Mouse (Mus musculus) retina, embryonic 14.5 days (tissue): ENCODE measurements around the gene Basp1.
"Not testable (repeated sequence)": the region's sequence is repeated elsewhere in the genome, so short reads cannot be mapped to it uniquely, and the experiment has no call there.

Experiments
- DNase-seq: peaks from one replicate; pipeline ENCODE4 v3.0.0-alpha.2; 2015; ENCODE audit warnings: low spot score

The Basp1 gene

DNA sequence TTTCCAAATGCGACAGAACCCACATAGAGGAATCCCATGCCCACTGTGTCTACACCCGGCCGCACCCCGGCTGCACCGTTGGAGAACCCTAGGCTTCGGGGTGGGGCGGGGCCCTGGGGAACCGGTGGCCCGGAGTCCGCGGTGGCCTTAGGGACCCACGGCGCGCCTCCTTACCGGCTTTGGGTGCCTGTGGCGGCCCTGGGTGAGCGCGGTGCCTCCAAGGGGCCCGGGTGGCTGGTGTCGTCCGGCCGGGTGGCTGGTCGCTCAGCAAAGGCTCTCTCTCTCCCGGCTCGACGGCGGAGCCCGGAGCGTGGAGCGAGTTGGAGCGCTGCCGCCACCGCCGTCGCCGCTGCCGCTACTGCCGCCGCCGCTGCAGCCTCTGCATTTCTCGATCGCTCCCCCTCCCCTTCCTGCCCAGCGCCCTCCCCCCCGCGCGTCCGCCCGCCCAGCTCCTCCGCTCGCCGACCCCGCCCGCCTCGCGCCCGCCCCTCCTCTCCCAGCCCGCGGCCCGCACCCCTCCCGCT lies at the start of gene Basp1:
Gene Basp1, minus strand, starts transcription at position 387 of the 524 bp plus-strand sequence.
- peak; percentile 88 for DNase-seq

DNA sequence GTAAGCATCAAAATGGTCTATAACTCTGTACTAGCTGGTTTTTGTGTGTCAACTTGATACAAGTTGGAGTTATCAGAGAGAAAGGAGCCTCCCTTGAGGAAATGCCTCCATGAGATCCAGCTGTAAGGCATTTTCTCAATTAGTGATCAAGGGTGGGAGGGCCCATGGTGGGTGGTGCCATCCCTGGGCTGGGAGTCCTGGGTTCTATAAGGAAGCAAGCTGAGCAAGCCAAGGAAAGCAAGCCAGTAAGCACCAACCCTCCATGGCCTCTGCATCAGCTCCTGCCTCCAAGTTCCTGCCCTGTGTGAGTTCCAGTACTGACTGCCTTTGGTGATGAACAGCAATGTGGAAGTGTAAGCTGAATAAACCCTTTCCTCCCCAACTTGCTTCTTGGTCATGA lies 49.5 kb upstream of the Basp1 start:
- not testable (repeated sequence) for DNase-seq

DNA sequence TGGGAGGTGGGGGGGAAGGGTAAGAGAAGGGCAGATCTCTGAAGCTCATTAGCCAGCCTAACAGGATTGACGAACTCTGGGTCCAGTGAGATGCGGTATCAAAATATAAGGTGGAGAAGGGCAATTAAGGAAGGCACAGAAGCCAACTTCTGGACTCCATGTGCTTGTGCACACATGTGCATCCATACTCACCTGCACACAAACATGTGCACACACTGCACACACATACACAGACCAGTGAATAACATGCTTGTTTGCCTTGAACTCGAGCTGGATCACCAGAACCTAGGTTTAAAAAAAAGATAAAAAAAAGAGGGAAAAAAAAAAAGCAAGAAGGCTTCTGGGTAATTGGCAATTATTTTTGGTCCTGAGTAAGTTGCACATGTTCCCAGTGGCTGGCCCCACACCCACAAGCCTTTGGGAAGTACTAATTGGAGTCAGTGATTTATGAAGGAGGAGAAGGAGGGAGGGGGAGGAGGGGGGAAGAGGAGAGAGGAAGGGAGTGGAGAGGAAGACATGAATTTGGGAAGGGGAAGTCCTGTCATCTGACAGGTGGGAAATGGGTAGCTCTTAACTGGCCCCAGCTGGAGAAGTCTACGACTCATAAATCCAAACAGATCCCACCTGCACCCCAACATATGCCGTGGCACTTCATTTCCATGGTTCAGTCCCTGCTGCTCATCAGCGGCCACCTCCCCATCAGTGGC lies 48.6 kb upstream of the Basp1 start:
- DNase-seq: no peak

DNA sequence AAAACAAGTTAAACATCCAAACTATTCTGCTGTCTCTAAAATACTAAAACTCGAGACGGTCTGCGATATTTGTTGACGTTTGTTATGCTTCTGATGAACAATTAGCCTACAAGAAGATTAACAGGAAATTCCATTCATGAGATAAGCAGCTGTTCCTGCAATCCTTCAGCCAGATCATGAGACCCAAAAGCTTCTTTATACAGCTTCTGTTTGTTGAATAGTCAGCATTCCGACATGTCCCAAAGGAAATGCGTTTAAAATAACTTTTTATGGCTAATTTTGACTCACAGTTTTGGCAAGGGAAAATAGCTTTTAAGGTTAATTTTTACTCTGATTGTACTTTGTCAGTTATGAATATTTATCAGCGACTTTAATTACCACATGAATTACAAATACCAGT lies 46.3 kb upstream of the Basp1 start:
- DNase-seq: no peak

DNA sequence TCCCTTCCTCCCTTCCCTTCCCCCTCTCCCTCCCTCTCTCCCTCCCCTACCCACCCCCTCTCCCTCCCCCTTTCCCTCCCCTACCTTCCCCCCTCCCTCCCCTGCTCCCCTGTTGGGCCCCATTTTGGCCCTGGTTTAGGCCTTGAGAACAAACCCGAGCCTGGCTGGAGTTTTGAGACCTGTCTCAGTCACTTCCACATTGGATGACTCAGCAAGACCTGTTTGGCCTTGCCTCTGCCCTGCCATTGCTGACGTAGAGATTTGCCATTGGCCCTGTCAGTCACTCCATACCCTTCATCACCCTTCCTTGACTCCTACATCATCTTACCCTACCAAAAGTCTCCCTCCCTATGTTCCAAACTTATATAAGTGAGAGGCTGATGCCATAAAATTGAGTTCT lies 43.9 kb upstream of the Basp1 start:
- DNase-seq: no peak

DNA sequence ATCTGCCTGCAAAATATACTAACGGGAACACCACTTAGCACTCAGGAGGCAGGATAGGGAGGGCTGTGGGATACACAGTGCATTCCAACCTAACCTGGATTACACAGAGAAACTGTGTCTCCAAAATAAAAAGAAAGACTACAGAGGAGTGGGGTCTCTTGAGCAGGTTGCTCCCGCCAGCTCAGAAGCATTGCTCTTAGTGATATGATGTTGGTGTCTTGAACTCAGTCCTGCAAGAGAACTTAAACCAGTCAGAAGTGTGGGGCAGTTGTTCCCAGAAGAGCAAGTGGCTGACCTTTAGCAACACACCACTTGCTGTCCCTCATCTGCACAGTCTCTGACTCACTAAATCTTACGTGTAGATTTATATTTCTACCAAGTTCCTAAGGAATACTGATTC lies 40.0 kb upstream of the Basp1 start:
- DNase-seq: no peak

DNA sequence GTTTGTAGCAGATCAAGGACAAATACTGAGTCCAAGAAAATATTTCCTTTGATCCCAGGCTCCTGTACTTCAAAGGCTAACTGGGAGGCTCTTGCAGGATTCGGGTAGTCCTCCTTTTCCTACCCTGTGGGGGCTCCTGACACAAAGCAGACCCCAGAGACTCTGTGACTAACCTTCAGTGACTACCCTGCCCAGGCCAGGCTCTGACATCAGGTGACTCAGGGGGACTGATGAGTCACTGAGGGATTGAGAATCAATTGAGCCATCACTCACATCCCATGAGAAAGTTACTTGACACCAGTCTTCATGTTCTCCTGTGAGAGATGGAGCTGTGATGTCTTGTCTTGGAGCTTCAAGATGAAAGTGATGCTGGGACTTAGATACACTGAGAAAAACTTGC lies 35.8 kb upstream of the Basp1 start:
- no peak for DNase-seq

DNA sequence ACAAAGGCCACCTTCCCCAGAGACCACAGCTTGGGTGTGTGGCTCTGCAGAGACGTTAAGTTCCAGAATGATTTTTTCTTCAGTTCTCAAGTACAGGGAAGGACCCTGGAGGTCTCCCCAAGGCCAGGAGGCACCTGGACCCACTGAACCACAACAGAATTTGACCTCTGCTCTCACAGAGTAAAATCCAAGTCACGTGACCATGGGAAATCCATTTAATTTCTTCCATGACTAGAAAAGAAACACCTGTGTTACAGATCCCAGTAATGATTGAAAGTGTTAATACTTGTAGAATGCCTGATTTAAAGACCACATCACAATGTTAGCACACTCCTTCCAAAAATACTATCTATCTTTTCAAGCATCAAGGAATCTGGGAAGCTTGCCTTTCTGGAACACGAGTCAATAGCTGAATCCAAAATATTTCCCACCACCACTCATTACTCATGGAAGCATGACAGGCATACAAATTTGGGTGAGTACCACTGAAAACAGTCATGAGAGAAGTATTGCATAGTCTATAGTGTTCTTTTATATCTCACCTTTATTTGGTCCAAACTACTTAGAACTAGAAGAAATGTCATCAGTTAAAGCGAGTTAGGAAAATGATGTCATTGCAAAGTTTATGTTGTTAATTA lies 35.3 kb upstream of the Basp1 start:
- no peak for DNase-seq

DNA sequence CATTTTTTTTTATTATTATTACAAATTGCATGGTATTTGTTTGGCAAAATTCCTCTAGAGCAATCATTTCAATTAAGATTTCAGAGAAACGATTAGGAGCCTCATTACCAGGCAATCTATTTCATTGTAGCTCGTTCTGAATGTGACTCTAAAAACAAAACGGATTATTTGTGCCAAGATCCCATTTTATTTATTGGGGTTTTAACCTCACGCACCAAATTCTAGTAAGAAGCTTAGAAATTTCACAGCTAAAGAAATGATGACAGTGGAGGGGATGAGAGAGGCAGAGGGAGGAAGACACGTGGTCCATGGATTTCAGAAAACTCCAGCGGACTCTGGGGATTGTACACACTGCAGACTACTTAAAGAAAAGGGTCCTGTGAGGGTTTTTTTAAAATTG lies 33.6 kb upstream of the Basp1 start:
- DNase-seq: no peak

DNA sequence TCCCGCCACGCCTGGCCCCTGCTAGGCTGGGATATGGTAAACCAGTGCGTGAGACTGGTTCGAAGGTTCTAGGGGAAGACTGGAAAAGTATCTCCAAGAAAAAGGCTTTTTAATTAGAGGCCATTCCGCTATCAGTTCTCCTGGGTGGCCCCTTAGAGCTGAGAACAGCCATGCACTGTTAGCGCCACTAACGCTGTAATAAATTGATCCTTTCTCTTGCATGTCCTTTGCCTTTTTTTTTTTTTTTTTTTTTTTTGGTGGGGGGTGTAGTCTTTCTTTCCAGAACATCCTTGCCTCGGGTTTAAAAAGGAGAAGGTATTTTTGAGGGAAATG lies 32.6 kb upstream of the Basp1 start:
- DNase-seq: peak; percentile 60

DNA sequence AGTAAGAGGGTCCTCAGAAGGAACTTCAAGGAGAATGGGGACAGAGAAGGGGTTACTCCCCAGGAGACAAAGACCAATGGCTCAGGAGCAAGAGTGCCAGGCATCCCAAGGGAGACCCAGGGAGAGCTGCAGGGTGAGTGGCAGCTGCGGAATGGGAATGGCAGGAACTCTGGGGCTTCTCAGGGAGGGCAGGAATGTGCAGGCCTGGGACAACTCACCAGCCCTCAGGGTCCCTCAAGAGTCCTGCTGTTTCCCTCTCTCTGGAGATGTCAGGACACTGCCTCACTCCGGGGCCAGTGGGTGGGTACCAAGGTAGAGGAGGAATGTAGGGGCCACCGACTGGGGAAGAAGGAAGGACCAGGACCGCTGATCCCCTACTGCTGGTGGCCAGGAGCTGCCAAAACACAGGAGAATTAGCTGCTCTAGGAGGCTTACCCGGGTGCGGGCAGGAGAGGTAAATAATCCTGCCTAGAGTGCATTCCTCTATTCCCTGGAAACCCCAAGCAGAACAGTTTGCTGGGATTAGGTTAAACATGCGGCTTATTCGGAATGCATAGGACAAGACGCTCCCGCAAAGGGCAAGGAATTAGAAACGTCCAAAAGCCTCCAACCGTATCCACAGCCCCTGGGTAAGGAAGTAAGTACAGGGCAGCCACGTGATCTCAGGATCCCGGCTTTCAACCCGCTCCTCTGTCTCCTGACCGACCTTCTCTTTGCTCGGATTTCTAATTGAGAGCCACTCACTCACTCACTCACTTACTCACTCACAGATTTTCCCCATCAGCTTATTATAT lies 32.0 kb upstream of the Basp1 start:
- no peak for DNase-seq

DNA sequence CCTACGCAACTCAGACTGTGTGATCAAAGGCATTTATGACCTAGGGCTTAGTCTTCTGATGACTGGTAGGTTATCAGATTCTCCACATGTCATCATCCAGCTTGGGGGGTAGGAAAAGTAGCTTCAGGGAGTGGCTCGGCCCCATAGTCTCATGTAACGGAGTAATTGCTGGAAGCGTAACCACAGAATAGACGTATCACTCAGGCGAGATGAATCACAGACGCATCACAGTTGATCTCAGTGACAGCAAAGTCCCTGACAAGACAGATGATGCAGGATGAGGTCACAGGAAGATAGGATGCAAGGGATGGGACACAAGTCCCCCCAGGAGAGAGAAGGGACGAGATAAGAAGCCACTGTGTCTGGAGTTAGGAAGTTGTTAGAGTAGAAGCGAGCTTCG lies 30.6 kb upstream of the Basp1 start:
- no peak for DNase-seq

DNA sequence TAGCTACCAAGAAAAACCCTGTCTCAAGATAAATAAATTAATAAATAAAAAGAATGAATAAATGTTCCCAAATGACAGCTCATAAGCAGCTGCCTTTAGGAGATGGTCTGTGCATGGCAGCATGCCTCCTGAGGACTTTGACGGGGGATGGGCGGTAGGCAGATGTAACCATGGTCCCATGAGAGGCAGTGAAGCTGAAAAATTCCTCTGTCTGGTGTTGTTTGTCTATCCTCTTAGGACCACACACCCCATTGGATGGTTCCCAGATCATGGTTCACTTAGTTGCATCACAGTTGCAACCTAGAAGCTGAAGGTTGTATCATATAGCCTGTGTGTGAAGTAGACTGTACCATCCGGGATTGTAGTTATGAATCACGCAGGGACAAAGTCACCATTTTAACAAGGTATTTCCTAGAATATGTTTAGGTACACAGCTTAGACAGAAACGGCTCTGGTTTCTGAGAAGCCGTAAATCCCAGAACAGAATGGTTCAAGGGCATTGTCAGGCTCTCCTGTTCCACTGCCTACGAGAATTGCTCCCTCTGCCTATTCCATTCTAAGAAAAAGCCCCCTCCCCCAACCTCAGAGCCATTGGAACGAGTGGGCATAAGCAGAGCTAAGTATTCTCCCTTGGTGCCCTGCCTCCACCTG lies 29.7 kb upstream of the Basp1 start:
- DNase-seq: peak; percentile 51

DNA sequence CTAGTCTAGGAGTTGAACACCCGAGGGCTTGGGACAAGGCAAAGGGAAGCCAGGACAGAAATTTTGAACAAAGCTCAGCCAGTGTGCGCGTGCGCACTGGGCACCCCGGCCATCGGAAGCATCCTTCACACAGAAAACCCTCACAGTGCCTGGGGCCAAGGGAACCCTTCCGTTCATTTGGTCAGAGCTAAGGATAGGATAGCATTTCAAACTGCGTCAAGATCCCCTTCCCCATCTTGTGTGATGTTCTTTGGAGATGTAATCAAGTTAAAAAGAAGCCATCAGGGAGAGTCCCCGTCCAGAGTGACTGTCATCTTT lies 28.3 kb upstream of the Basp1 start:
- DNase-seq: no peak

DNA sequence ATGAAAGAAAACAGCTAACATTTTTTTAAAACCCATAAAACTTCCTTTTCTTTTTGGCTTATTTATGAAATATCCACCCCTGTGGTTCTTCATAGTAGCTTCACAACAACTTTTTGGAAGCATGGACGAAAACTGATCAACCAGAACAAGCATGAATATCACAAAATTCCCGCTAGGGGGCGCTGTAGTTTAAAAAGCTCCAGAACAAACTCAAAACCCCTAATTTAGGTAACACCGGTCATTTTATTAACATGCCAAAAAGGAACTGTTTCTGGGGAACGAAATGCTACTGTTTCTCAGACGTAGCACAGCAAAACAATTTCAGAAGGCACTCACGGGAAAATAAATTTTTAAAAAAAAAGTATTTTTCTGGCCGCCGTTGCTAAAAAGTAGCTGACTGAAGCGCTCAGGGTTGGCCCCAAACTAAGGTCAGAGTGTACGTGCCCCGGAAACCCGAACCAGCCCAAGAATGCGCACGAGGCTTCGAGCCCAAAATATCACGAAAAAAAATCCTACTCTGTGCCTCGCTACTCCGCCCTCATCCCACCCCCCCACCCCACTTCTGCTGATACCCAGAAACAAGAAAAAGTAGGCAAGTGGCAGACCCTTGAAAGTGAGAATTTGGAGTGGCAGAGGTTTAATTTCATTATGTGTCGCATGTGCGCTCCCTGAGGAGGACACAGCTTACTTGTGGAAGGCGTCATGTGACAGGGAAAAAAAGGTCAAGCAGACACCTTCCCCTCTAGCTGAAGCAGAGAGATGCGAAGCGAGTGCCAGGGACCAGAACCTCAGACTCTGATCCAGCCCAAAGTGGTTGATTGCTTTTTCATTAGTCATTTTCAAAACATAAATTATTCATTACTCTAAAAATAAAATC lies 27.7 kb upstream of the Basp1 start:
- peak; percentile 92 for DNase-seq

DNA sequence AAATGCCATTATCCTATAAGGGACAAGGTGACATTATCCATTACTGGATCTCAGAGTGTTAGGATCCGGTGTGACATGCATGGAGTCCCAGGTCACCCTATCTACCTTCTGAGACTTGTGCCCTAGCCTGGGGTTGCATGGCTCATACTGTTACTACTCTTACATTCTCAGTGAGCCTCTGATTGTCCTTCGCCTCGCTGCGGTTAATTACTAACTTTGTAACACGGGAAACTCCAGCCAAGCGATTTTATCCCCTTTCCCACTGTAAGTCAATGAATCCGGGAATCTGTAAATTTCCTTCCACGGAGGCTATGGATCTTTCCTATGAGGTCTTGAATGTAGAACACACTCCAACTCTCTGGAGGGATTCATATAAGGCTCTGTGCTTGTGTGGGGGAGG lies 26.8 kb upstream of the Basp1 start:
- no peak for DNase-seq

DNA sequence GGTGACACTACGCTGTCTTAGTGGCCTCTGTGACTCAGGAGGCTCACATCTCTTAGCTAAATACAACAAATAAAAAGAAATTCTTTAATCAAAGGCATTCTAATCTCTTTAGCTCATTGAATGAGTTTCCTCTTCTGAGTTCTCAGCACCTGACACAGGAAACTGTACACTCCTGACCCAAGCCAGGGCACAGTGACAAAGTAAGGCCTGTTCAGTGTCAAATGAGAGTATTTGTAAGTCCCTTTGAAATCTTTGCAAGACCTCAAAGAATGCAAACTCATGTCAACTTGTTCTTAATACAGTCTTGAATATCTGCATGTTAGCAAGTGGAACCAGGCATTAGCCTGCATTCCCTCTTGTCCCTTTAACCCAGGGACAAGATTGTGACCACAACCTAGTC lies 18.8 kb upstream of the Basp1 start:
- DNase-seq: no peak

DNA sequence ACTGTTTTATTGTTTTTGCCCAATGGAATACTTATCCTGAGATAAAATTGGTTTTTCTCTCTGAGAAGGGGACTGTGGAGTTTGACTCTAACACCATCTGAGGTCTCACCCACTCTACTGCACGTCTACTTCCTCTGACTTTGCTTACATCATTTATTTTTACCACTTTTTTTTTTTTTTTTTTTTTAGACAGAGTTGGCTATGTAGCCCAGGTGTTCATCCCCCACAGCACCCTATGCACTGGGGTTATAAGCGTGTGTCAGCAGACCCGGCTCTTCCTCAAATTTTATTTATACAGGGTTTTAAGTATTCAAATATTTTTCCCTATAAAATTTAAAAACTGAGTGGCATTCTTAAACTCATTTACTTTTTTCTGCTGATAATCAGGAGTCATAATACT lies 16.6 kb upstream of the Basp1 start:
- no peak for DNase-seq

DNA sequence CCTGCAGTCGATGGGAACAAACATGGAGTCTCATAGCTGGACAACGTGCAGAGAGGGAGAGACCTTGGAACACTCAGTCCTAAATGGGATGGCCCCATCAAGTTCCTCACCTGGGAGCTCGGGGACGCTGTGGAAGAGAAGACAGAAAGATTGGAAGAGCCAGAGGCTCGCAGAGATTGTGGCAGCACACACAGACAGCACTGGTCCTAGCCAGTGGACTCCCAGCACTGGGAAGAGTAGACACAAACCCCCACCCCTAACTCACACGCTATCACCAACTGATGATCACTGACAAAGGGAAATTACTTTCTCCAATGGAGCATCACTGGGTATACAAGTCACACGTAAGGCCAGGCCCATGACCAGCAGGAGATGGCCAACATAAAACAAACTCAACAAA lies 15.4 kb upstream of the Basp1 start:
- no peak for DNase-seq

DNA sequence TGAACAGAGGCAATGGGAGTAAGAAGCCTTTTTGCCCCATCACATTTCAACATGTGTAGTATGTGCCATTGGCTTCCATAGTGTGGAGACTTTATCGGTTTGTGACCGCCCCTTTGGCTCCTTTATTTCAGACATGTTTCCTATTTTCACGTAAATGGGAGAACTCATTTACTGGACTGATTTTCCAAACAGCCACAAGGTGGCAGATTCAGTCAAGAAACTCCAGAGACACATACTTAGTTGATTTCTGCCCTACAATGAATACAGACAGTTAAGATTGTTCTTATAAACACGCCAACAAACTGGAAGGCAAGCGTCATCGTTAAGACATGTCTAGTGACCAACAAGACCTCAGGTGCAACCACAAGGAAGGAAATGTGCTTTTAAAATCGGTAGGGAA lies 15.0 kb upstream of the Basp1 start:
- DNase-seq: peak; percentile 72

DNA sequence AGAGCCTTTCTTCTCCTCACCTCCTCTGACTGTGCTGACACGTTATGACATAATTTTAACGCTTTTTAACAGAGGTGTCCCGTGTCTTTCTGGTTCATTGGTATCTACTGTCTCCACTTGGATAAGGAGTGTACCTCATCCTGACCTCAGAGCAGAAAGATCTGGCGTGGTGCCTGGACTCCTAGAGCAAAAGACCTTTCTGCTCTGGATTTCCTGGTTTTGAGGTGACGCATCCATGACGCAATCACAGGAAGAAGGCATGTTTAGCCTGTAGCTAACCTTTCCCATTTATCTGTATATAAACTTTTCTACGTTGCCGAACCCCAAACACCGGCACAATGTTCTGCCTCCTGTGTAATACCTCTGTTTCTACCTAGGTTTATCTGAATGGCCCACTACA lies 6.7 kb upstream of the Basp1 start:
- DNase-seq: no peak

DNA sequence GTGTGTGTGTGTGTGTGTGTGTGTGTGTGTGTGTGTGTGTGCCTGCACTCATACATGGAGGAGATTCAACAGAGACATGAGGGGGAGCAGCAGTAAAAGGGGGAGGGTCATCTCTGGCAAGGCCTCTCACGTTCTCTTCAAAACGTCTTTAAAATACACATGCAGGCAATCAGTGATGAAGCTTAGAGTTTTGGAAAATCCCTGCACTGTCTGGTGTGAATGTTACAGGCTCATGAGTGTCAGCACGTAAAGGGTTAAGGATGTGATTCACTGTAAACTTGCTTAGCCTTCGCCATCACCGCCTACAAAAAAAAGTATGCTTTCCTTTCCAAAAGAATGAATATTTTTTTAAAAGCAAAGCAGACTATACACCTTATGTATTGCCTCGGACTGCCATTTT lies 2.8 kb upstream of the Basp1 start:
- DNase-seq: no peak
